Mouse (Mus musculus) Patski (cell line): ENCODE measurements around the gene Fdx1. TPM values are rescaled to one million over a fixed set of nuclear protein-coding genes. Genes with fewer than 3 reads are reported as not detected.

Source experiments
- ATAC-seq: fragments of 100-300 bp; one replicate; pipeline ENCODE4 v1.8.0; 2021
- CTCF ChIA-PET: fragments of 350-600 bp; sonication (Branson Sonifier 250); formaldehyde crosslinking; loops from one replicate; lab custom pipeline; 2022; ENCODE audit warnings: inconsistent platforms; lab: Charles Lee
- POLR2A ChIA-PET: fragments of 350-600 bp; sonication (Branson Sonifier 250); formaldehyde crosslinking; loops from one replicate; lab custom pipeline; 2022; ENCODE audit warnings: antibody characterized with exemption, inconsistent platforms; lab: Charles Lee
- DNase-seq: peaks from one replicate; pipeline ENCODE4 v3.0.0-alpha.2; 2011; ENCODE audit warnings: low read depth, low spot score
- H3K27me3 ChIP-seq: fragments of 371-371 bp; one replicate; pipeline ENCODE4 v1.5.1; 2021
- CTCF ChIP-seq: fragments of 100-300 bp; IDR thresholded peaks from one replicate; pipeline ENCODE4 v1.5.1; 2021
- in situ Hi-C: fragments of 300-500 bp; cut with MboI; formaldehyde crosslinking; loops from 3 replicates; pipeline ENCODE4 v1.11.1; 2018; ENCODE audit warnings: low pct_unique_long_range_greater_than_20kb, mixed read lengths
- polyA plus RNA-seq: library from polyadenylated mRNA; unstranded; gene quantifications from one replicate; pipeline ENCODE4 v1.2.3, GENCODE M21; 2021

Gene Fdx1
- polyA plus RNA-seq, 1 experiment from 2014 or later: 62.4 TPM

DNA sequence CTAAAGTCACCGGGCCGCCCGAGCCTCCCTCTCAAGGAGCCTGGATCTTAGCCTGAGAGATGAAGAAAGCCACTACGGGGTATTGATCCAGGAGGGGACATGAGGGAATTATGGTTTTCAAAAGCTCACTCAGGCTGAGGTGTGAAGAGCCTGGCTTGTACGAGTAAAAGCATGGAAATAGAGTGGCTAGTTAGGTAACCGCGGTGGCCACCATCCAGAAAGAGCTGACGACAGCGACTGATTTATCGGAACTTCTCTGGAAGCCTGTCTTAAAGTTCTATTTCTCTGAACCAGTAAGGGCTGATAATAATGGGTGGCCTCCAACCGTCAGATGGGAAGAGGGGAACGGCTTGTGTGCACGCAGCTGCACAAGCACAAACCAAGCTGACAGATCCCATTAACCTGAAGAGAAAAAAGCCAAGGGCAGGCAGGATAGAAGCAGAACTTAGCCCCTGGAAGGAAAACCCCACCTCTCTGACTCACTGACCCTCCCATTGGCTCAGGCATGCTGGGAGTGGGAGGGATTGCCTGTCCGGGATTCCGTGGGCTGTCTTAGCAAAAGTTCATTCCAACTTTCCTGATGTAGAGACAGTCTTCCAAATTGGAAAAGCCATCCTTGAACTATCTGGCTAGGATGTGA lies 48.8 kb downstream of the Fdx1 start:
- DNase-seq: no peak
- POLR2A ChIA-PET: no interaction called here
- H3K27me3 ChIP-seq: no peaks in the 10 kb centered on the region
- CTCF ChIA-PET: no interaction called here
- in situ Hi-C loops: loop anchor here (25.0 kb wide), 1 partner anchor 752 kb away; the partner anchor contains the start of gene Gm32742
- TF ChIP-seq CTCF: no peak
- no peak for ATAC-seq

- CTCF ChIA-PET: interaction anchor here (0.7 to 3.1 kb wide), 14 partner anchors 9 to 579 kb away, joined by 3 to 17 read pairs (median 3); partner anchors contain the start of gene Arhgap20
- DNase-seq (peak; percentile 34), ATAC-seq (peak; percentile 51)
- POLR2A ChIA-PET: no interaction called here
- no peaks in the 10 kb centered on the region for H3K27me3 ChIP-seq
- TF ChIP-seq CTCF: peak; percentile 86
- in situ Hi-C loops: loop anchor here (5.0 to 25.0 kb wide), 3 partner anchors 132 to 747 kb away; partner anchors contain the start of gene Gm32742
Measured at GRCm38 (mm10) chr9:51908838-51909237, 54.5 kb downstream of the Fdx1 start.

DNA sequence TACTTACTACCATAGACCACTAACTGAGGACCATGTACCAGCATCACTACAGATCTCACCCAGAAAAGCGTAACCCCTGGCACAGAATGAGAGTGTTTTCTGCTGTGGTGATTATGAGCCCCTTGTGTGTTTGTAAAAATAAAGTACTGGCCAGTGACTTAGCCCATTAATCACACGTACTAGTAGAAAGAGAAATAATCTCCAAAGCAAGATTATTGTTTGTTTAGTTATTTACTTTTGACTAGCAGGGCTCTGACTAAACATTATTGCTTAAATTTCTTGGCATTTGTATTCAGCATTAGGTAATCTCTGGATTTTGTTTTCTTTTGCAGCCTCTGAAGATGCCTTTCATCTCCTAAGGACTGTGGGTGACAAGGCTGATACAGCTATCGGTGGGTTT lies 55.1 kb downstream of the Fdx1 start:
- ChIA-PET CTCF (interaction anchor here (0.7 to 3.1 kb wide), 12 partner anchors 9 to 578 kb away, joined by 3 to 17 read pairs (median 3); partner anchors contain the start of gene Arhgap20), POLR2A (no interaction called here)
- TF ChIP-seq CTCF: no peak

GRCm38 (mm10) chr9:51906938-51907337 lies 56.4 kb downstream of the Fdx1 start:
- no peak for ATAC-seq
- ChIA-PET CTCF (no interaction called here), POLR2A (no interaction called here)
- no peaks in the 10 kb centered on the region for H3K27me3 ChIP-seq
- TF ChIP-seq CTCF: no peak
- no peak for DNase-seq
- in situ Hi-C loops: loop anchor here (5.0 to 25.0 kb wide), 3 partner anchors 130 to 745 kb away; partner anchors contain the start of gene Gm32742

More for the DNA sequence above, 55.1 kb downstream of the Fdx1 start:
- ATAC-seq (no peak), DNase-seq (no peak)
- in situ Hi-C loops: loop anchor here (5.0 to 25.0 kb wide), 3 partner anchors 131 to 746 kb away; partner anchors contain the start of gene Gm32742
- H3K27me3 ChIP-seq: no peaks in the 10 kb centered on the region

Other genes with a start within 250 kb of the Fdx1 start
- gene Arhgap20, start 198.2 kb downstream of the Fdx1 start, polyA plus RNA-seq: 2.1 TPM
- gene Rdx, start 83.6 kb upstream of the Fdx1 start, polyA plus RNA-seq: 96.6 TPM
- 9.3 TPM for gene Zc3h12c, start 205.0 kb upstream of the Fdx1 start, polyA plus RNA-seq